Mouse (Mus musculus) testis, postnatal 10 days (tissue): ENCODE data around the gene Lcp1.
A peak's percentile ranks its signal among the peaks of the same experiment; 100 is the strongest.

ENCODE experiments used
- DNase-seq: peaks from one replicate; pipeline ENCODE4 v3.0.0; 2021; ENCODE audit warnings: low spot score

Gene Lcp1

DNA sequence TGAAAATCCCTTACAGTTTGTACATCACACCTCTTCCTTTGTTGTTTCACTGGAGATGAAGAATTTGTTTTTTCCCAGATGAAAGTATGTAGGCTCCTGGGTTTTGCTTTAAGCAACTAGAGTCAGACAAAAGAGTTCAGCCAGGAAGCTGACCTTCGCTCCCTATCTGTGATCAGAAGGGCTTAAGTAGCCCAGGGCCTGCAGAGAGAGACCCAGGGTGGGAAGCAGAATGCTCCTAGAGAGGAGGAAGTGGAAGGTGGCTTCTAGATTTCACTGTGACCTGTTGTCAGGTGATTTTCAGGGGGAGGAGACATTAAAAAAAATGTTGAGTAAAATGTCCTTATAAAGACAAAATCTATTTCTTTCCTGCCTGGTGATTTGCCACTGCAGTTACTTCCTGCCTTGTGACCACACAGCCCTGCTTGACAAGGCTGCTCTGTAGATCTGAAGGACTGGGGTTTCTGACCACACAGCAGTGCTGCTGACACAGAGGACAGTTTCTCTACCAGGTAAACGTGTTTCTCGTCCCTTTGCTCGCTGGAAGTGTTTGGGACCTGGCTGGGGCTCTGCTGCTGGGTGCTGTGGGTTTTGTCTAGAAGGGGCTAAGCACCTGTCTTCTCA is 45.6 kb downstream of the Lcp1 start:
- no peak for DNase-seq

DNA sequence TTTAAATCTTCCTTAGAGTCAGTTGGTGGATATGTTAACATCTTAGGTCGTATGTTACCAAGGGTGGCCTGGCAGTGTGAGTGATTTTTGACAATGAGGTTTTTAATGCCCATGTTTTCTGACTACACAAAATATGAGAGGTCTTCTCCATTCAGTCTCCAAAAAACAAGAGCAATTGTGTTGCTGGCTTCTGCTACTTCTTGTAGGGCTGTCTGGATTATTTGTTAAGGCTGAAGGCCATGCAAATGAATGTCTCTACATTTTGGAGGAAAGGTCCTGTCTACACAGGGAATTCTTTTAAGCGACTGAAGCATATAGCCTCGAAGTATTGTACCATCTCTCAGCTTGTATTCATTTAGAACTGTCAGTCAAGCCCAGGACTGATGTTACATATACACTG is 46.5 kb downstream of the Lcp1 start:
- DNase-seq: no peak

DNA sequence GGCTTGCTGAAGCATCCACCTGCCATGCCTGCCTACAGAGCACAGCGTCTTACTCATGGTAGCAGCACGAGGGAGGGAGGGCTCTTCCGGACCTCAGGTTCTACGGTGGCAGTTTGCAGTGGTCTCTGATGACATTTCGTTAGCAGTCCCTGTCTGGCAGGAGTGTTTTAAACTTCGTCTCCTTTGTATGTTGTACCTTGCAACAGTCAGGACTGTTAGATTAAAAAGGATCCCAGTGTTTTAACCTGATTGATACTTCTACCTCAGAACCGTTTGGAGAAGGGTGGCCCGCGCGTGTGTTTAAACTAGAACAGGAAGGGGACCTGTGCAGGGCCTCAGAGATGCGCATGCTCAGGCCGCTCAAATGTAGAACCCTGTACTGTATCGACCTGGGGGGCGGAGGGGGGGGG is 47.5 kb downstream of the Lcp1 start:
- DNase-seq: no peak

DNA sequence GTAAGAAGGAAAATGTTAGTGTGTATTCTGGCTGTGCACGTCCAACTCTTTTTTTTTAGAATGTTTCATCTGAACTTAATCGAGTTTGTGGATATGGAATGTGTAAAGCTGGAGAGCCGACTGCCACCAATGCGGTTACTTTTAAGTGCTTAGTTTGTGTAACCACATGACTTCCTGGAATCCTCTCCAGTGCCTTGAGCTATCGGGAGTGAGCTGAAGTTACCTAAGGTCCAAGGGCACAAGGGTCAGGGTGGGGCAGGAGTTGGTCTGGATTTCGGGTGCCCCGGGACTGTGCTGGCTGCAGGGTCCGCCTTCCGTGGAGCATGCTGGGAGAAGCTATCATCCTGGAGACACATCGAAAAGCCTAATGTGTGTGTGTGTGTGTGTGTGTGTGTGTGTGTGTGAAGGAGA is 47.9 kb downstream of the Lcp1 start:
- DNase-seq: no peak

DNA sequence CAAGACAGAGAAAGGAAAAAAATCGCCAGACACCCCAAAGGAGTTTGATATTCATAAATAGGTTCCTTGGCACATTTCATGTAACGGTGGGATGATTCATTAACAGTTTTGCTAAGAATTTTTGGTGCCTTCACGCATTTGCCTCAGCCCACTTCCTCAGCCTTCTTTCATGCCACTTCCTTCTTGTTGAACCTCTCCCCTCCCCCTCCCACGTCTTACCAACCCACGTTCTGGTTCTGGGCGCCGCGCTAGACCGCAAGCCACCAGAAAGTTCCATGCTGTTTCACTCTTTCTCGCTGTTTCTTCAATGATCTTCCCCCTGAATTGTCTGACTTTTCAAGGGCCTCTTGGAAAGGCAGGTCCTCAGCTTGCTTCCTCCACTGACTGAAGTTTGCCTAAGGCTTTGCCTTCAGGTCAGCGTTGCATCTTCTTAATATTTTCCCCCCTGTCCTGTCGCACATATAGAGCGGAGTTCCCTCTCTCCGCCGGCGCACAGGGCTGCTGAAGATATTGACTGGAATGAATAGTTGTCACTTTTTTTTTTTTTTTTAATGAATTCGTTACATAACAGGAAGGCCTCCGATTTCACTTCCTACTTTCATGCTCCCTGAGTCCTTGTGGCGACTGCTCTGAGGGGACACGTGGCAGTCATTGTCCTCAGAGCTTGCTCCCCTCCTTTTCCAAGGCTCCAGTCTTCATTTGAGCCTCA is 48.5 kb downstream of the Lcp1 start:
- DNase-seq: no peak

DNA sequence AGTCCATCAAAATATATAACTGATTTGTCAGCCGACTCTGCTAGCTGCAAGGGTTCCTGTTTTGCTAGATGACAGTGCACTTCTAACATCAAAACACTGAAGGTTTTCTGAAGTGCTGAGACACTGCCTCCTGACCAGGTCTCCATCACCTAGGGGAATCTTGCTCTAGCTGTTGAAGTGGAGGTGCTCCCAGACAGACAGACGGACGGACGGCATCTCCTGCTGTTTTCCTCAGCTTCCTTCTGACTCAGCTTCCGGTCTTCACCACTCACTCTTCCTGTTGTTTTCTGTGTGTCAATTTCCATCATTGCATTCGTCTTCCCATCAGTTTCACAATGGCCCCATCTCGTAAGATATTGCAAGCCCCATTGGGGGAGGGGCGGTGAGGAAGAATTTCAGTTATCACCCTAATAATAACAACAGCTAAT is 49.7 kb downstream of the Lcp1 start:
- no peak for DNase-seq

DNA sequence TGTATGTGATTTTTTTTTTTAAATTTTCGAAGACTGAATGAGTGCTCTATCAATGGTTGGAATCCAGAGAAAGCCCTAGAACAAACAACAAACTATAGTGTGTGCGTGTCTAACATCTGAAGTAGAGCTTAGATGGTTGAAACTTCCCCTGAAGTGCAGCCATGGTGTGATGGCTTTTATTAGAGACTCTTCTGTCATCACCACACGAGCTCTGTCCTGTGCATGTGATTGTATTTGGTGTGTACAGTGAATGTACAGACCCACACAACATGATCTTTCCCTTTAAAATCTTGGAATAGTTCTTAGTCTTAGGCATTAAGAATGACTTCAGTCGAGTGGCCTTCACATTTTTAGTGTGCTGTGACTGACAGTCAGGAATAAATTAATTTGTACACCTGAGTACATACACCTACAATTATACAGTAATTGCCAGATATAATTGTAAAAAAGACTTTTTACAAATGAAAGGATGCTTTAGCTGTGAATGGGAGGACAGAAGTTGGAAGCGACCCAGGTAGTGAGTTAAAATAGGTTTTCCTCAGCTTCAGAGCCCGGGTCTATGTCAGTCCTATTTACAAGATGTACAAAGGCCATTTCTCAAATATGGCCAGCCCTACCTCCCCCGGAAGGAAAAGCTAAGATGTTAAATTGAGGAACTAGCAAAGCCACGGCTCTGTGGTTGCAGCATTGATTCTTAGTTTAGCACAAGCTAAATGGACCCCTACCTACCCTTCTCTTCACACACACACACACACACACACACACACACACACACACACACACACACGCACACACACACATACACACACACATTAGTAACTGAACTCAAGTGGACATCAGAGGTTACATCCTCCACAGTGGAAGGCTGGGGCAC is 50.4 kb downstream of the Lcp1 start:
- DNase-seq: no peak

DNA sequence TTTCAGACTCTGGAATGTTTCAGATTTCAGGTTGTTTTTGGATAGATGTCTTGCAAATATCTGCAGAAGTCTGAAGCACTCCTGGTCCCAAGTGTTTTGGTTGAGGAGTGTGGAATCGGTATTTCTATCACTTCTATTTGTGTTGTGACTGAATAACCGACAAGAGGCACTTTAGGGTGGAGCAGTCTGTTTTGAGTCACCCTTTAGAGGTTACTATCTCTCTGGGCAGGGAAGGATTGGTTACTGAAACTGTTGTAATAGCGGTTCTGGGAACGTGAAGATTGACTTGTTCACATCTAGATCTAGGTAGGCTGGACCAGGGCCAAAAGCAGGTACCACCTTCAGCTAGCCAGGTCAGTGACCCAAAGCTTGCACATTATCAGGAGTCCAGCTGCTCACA is 51.5 kb downstream of the Lcp1 start:
- DNase-seq: no peak

DNA sequence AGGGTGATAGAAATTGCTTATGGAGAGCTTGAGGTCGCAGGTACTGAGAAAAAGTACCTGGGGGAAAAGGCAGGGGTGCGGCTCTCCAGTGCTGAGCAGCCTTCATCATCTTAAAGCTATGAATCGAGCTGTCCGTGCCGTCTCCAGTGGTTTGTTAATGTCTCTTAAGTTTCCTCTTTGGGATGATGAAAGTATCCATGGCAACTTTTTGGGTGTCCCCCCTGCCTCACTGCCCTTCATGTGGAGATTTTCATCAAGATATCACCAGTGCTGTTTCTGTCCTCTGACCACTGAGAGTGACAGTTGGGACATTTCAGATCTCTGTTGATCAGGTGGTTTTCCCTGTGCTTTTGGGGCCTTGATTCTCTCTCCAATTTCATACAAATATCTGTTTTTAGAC is 51.9 kb downstream of the Lcp1 start:
- DNase-seq: no peak

DNA sequence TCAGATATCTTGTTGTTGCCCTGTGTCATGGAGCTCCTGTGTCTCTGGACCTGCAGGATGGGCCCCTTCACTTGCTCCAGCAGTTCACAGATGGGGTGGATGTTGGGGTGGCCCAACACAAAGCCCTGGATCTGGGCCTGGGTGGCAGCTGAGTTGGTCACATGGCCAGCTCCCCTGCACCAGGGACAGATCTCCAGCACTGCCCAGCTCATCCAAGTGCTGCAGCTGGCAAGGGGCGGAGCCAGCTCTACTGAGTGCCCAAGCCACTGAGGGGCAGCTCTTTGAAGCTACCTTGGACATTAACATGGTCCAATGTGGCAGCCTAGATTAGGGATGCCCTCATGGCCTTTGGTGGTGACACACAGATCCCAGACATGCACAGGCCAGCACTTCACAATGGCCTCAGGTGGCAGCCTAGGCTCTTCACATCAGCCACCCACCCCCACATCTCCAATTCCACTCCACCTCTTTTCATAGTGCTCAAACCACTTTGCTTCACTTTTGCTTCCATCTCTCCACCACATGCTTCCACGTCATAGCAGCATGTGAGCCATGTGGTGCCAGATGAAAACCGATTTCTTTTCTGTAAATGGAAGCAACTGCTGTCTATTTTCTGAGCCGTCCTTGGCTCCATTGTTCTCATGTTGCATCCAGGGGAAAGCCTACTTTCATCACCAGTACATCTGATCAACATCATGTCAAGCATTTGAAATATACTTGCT is 53.3 kb downstream of the Lcp1 start:
- DNase-seq: no peak

DNA sequence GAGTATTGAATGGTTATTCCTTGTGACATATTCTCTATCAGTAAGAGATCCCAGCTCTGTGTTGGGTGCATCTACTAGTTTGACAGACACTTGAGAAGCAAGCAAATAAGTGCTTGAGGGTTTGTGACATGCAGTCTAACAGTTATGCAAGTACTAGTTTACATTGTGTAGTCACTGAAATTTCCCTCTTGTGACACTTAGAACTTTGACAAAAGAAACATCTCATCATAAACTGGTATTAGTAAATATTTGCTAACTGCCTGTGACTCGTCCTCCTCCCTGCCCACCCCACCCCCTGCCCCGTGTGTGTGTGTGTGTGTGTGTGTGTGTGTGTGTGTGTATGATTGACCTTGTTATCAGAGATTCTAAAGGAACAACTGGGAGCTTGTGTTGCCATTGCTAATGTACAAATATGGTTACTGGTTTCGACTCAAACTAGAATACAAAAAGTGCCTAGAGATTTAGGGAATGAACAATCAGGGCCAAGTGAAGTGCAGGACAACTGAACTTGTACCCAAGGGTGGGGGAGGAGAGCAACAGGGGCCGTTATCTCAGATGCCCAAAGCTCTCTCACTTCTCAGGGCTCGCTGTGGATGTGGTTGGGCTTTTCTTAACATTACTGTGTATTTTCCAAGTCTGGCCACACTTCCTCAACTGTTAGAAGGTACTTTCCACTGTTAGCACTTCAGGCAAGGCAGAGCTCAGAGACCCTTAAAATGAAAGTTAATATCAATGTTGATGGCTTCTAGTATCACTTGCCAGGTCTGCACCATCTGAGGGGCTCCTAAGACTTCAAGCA is 55.1 kb downstream of the Lcp1 start:
- no peak for DNase-seq

DNA sequence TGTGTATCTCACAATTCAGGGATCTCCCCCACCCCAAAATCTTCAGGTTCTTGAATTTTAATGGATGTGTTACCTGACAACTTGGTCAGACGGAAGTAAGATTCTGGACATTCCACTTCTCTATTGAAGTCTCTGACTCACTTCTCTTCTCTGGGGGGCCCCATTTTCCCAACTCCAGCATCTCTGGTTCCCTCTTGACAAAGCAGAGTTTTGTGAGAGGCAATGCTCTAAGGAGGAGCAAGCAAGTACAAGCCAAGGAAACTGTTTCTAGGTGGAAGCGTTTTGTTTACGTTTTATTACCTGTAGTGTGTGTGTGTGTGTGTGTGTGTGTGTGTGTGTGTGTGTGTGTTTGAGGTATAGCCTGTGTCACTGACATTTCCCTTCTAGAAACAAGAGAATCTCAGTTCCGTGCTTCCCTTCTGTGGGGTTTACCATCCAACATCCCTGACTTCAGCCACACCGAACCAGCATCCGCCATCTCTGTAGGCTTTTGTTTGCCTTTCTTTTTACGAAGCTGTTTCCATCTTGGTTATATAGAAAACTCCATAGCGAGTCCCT is 56.0 kb downstream of the Lcp1 start:
- DNase-seq: no peak

DNA sequence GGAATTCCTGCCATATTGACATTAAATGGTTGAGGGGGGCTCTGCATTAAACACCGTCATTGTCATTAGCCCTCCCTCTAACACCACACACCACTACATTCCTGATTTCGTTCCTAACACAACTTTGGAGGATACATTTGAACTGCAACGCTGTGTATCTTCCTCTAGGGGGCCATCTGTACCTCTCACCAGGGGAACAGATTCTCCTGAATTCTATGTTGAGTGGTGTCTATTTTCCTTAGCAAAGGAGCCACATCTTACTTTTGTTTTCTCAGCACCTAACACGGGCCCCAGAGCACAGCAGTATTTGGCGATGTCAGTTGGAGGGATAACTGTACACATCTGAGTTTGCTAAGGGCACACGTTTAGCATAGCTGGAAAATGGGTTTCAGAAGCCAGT is 57.6 kb downstream of the Lcp1 start:
- no peak for DNase-seq

DNA sequence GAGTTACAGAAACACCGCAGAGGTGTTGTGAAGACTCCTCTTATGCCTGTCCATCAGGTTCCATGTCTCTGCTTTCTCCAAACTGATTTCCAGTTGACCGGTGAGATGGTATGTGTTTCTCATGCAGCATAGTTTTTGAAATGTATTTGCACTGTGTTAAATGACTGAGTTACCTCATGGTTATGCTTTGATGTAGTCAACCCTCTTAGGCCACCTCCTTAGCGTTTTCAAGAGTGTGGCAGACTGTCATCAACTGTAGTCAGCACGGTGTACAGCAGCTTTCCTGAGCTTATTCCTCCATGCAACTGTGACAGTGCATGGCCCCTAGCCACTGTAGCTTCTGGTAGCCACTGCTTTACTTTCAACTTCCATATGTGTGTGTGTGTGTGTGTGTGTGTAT is 58.1 kb downstream of the Lcp1 start:
- DNase-seq: no peak

DNA sequence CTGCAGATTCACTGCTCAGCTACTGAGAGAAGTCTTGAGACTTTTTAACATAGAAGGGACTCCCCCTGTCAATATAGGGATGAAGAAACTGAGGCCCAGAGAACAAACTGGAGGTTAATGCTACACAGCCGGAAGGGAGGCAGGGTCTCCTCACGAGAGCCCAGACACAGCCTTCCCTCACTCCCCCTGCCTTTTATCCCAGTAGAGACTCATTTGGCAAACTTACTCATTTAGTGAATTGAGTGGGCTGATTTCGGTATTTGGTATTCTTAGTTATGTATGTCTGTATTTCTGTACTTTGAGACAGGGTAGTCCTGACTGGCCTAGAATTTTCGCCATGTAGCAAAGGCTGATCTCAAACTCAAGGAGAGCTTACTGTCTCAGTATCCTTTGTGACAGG is 59.8 kb downstream of the Lcp1 start:
- no peak for DNase-seq

DNA sequence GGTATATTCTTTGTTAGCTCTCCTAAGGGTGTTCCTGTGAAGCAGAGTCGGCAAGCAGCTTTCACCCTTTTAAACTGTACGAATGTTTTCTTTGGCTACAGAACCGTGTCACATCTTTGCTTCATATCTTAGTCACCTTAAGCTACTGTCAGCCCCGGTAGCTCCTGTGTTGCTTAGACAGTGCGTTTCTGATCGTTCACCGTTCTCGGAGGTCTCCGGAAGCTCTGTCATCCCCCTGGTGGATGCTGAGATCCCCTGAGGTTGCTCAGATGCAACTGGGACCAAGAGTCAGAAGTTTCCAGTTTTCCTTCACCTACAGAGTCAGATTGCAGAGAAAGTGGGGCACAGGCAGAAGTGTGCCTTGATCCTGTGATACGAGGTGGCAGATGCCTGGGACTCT is 61.5 kb downstream of the Lcp1 start:
- no peak for DNase-seq

DNA sequence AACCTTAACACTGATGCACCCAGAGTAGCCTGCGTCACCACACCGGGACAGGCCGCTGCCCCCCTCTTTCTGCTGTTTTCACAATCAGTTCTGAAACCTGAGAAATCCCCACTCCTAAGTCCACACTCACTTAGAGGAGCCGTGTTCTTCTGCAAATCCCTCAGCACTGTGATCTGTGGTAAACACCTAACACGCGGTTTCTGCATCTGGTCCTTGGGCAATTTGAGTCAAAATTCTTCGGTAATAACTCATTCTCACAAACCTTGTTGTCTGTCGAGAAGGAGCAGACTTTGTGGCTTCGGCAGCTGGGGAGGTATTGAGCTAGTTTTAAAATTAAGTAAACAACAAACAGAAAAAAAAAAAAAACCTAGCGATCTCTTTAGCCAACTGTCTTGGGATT is 62.0 kb downstream of the Lcp1 start:
- no peak for DNase-seq

DNA sequence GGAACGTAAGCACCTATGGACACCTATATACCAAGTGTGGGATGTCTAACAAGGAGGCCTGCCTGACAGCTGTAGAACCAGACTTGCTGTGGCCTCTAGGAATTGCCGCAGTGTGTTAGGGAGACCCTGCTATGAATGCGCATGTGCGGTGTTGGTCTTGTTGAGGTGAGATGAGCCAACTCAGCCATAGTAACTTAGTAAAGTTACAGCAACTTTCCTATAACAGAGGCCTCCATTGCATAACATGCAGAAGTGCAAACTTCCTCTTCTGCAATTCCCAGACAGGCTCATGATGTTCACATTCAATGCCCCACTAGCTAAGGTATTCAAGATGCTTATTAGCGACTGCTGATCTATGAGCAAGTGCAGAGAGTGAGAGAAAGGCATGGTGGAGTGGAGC is 64.6 kb downstream of the Lcp1 start:
- DNase-seq: no peak

DNA sequence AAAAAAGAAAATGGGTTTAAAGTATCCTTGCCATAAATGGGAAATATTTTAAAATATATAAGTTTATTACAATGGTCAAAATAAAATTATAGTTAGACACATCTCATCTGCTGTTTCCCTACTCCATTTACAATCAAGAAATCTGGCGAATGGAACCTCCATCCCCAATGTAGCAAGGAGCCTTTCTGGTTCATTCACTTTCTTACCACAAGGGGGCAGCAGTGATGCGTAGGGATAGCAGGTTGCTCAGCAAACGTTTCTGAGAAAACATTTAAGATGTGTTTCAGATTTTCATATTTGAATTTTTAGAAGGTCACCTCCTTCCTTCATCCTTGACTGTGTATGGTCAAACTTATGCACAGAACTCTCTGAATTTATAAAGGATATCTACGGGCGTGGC is 66.1 kb downstream of the Lcp1 start:
- DNase-seq: peak; percentile 70

DNA sequence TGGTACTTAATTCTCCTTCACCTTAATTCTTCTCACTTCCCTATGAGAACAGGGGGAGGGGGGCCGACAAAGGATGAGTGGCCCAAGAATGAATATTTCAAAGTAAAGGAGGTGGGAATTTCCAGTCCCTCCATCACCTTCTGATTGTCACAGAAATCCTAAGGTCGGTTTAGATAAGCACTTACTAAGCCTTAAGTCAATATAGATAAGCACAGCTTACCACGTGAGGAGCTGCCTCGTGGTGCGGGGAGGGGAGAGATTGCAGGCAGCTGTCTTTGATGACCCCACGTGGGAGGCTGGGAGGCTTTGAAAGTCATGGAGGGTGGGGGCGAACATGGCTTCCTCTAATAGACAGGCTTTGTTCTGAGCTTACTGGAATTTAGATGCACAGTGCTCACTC is 66.8 kb downstream of the Lcp1 start:
- no peak for DNase-seq

DNA sequence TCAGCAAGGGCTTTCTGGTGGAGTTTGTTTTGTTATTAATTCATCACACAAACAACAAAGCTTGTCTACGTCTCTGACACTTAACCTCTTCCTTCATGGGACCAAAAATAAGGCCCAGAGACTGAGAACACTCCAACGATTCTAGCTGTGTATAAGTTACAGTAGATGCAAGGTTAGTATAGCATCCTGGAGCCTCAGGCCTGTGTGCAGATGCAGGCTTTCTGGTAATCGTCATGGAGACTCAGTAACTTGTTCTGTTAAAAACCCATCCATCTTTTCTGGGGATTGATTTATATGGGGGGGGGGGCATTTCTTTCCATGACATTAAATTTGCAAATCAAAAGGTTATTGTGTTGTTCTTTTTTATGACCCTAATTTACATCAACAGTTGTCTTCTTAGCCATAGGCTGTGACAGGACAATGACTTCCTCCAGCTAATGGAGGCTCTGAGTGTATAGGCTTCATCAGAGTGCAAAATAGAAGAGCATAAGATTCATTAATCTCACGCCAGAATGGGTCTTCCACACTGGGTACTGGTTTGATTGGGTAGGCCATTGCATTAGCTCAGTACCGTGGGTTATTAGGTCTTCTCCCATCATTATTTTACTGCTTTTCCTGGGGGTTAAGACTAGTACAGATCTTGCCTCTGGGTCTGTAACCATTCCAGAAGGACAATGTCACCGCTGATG is 74.6 kb downstream of the Lcp1 start:
- no peak for DNase-seq
